Mouse (Mus musculus) heart, adult 2 months (tissue): ENCODE data around the gene Rcl1. TPM values are rescaled to one million over a fixed set of nuclear protein-coding genes. Genes with fewer than 3 reads are reported as not detected.

Experiments
- DNase-seq, 2 experiments: peaks; one replicate each; pipeline ENCODE4 v3.0.0; 2021
- H3K27ac ChIP-seq: fragments of 200-600 bp; 2 replicates; pipeline ENCODE4 v1.8.1; 2022
- H3K27me3 ChIP-seq: fragments of 200-500 bp; 2 replicates; pipeline ENCODE4 v1.6.1; 2012; ENCODE audit warnings: mild to moderate bottlenecking, low read length, inconsistent platforms, mixed read lengths; ENCODE audit not compliant: control insufficient read depth, insufficient read depth
- H3K36me3 ChIP-seq: fragments of 200-500 bp; 2 replicates; pipeline ENCODE4 v1.6.1; 2012; ENCODE audit warnings: low read length, inconsistent platforms; ENCODE audit not compliant: control insufficient read depth, insufficient read depth
- H3K4me1 ChIP-seq: fragments of 200-500 bp; 2 replicates; pipeline ENCODE4 v1.6.1; 2011; ENCODE audit warnings: low read length; ENCODE audit not compliant: control insufficient read depth, insufficient read depth
- H3K4me3 ChIP-seq: fragments of 200-600 bp; 2 replicates; pipeline ENCODE4 v1.8.1; 2022
- H3K79me2 ChIP-seq: fragments of 200-500 bp; replicated peaks from 2 replicates; pipeline ENCODE4 v1.6.1; 2012; ENCODE audit warnings: mild to moderate bottlenecking, inconsistent platforms, low read length, moderate library complexity, mixed read lengths; ENCODE audit not compliant: control insufficient read depth, insufficient read depth
- H3K9ac ChIP-seq: fragments of 200-500 bp; 2 replicates; pipeline ENCODE4 v1.6.1; 2012; ENCODE audit warnings: low read depth, mild to moderate bottlenecking, control low read depth, inconsistent platforms, low read length, mixed read lengths
- CTCF ChIP-seq: fragments of 200-600 bp; IDR thresholded peaks from 2 replicates; pipeline ENCODE4 v1.8.1; 2022; ENCODE audit warnings: antibody characterized with exemption, mild to moderate bottlenecking, moderate library complexity
- EP300 ChIP-seq: fragments of 200-500 bp; IDR thresholded peaks from 2 replicates; pipeline ENCODE4 v1.6.1; 2011; ENCODE audit warnings: low read depth, low read length, control low read depth; ENCODE audit not compliant: insufficient read depth
- POLR2A ChIP-seq: fragments of 200-500 bp; IDR thresholded peaks from 2 replicates; pipeline ENCODE4 v1.6.1; 2011; ENCODE audit warnings: mild to moderate bottlenecking, low read depth, low read length, control low read depth; ENCODE audit not compliant: insufficient read depth
- WGBS: fragments of 180-500 bp; shearing (Covaris S2); methylation state at CpG from one replicate; pipeline ENCODE4 v1.1.7; 2018; 5-methylcytosine and 5-hydroxymethylcytosine counted together
- intact Hi-C: fragments of 180-260 bp; cut with DNase I; formaldehyde crosslinking; loops from one replicate; pipeline ENCODE4 v1.15.1; 2025
- microRNA-seq, 2 experiments: library from miRNA; unstranded; fragments of <30 nt; microRNA quantifications; one replicate each; pipeline ENCODE4 v1.2.0; 2021
- polyA plus RNA-seq: library from polyadenylated mRNA; depleted of rRNA; stranded (reverse); fragments of >200 nt; gene quantifications from 2 replicates; pipeline ENCODE4 v1.2.3, GENCODE M21; 2012; rRNA removed
- total RNA-seq, 2 experiments: library from RNA; stranded (reverse); gene quantifications; 2 replicates each; pipeline ENCODE4 v1.2.3; 2021

Rcl1 gene
- total and polyA plus RNA-seq, 3 experiments, result 5.0 to 6.2 (median 5.3) TPM

DNA sequence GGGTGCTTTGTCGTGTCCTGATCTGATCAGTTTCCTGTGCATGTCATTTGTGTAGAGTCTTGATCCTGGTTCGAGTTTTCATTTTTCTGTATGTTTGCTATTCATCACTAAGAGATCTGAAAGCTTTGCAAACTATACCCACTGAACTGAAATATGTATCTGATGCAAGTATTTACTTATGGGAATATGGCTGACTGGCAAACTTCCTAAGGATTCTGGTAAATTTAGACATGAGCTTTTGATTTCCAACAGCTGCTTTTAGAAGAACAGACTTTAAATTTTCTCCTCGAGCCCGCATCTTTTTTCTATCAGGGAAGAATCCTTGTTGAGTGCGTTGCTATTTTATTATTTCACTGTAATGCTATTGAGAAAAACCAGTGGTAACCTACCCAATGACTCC is 81.0 kb downstream of the Rcl1 start:
- no peak for DNase-seq
- Histone ChIP-seq H3K9ac (no peak overlapping the region), H3K36me3 (no peaks in the 10 kb centered on the region), H3K27ac (no peak overlapping the region), H3K4me3 (no peak overlapping the region), H3K79me2 (no peaks in the 10 kb centered on the region), H3K4me1 (no peaks in the 10 kb centered on the region), H3K27me3 (no peaks in the 10 kb centered on the region)
- intact Hi-C loops, result no loop called here
- TF ChIP-seq CTCF (no peak), POLR2A (no peak), EP300 (no peak)
- WGBS, result 74% methylated on average over 5 of the region's 5 CpGs

- no peaks in the 10 kb centered on the region for H3K27me3 ChIP-seq
- TF ChIP-seq POLR2A (no peak), EP300 (no peak), CTCF (no peak)
- no peaks in the 10 kb centered on the region for H3K4me1 ChIP-seq
- H3K79me2 ChIP-seq, result no peaks in the 10 kb centered on the region
- H3K9ac ChIP-seq, result no peak overlapping the region
- 59% methylated on average over 7 of the region's 7 CpGs for WGBS
- H3K36me3 ChIP-seq, result no peaks in the 10 kb centered on the region
- no peak overlapping the region for H3K4me3 ChIP-seq
- intact Hi-C loops, result no loop called here
- H3K27ac ChIP-seq, result no peak overlapping the region
- no peak for DNase-seq
These were observed 83.9 kb downstream of the Rcl1 start for GRCm38 (mm10) chr19:29185122-29185521.

- WGBS, result 45% methylated on average over 9 of the region's 9 CpGs
- Histone ChIP-seq H3K4me3 (no peak overlapping the region), H3K4me1 (no peaks in the 10 kb centered on the region), H3K36me3 (no peaks in the 10 kb centered on the region), H3K27me3 (no peaks in the 10 kb centered on the region), H3K27ac (no peak overlapping the region), H3K79me2 (no peaks in the 10 kb centered on the region), H3K9ac (no peak overlapping the region)
- no peak for DNase-seq
- TF ChIP-seq POLR2A (no peak), CTCF (no peak), EP300 (no peak)
- intact Hi-C loops, result no loop called here
These were observed 84.5 kb downstream of the Rcl1 start for GRCm38 (mm10) chr19:29185552-29186232.

DNA sequence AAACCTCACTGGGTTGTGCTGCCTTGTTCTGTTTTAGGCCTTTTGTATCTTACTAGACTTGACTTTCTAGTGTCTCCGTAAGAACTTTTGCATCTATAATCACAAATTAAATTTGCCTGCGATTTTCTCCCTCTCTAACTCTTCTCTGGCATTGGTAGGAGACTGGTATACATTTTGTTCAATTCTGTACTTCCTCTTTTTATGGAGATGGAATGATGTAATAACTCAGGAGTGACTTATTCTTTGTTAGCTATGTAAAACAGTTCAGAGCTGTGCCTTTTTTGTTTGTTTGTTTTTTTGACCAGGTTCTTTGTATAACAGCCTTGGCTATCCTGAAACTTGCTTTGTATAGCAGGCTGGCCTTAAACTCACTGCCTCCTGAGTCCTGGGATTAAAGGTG is 87.7 kb downstream of the Rcl1 start:
- Histone ChIP-seq H3K9ac (no peak overlapping the region), H3K27me3 (no peaks in the 10 kb centered on the region), H3K27ac (no peak overlapping the region), H3K79me2 (no peaks in the 10 kb centered on the region), H3K4me3 (no peak overlapping the region), H3K4me1 (no peaks in the 10 kb centered on the region), H3K36me3 (no peaks in the 10 kb centered on the region)
- intact Hi-C loops, result no loop called here
- TF ChIP-seq POLR2A (no peak), CTCF (no peak), EP300 (no peak)
- DNase-seq, result no peak
- WGBS, result 79% methylated on average over 2 of the region's 2 CpGs

Small RNA genes lying within 50 kb of the gene (microRNA-seq; reads per million reads assigned to microRNA genes)
- gene Mir101b, result 147 to 429 reads per million in 2 experiments

Other genes with a start within 250 kb of the Rcl1 start
- 1 to 10 TPM; 6.6 to 7.4 TPM for gene Plpp6, start 137.4 kb upstream of the Rcl1 start, total RNA-seq
- gene Plpp6, start 137.4 kb upstream of the Rcl1 start, polyA plus RNA-seq, result 4.9 and 6.6 TPM in 2 replicates
- 10 to 100 TPM; 22.6 to 27.0 TPM for gene 4430402I18Rik, start 133.6 kb upstream of the Rcl1 start, total RNA-seq
- gene 4430402I18Rik, start 133.6 kb upstream of the Rcl1 start, polyA plus RNA-seq, result 16.8 and 20.6 TPM in 2 replicates
- gene Cdc37l1, start 111.0 kb upstream of the Rcl1 start, total RNA-seq, result 10 to 100 TPM; 68.6 to 80.4 TPM
- 20.4 and 37.3 TPM in 2 replicates for gene Cdc37l1, start 111.0 kb upstream of the Rcl1 start, polyA plus RNA-seq
- 100 to 1,000 TPM in 1 of 2 experiments, 10 to 100 TPM in 1; 85.8 to 101 TPM for gene Ak3, start 53.4 kb upstream of the Rcl1 start, total RNA-seq
- 70.1 and 94.1 TPM in 2 replicates for gene Ak3, start 53.4 kb upstream of the Rcl1 start, polyA plus RNA-seq
- 10 to 100 TPM; 17.8 to 19.5 TPM for gene Jak2, start 150.5 kb downstream of the Rcl1 start, total RNA-seq
- gene Jak2, start 150.5 kb downstream of the Rcl1 start, polyA plus RNA-seq, result 4.3 and 9.1 TPM in 2 replicates
- gene Insl6, start 224.0 kb downstream of the Rcl1 start, total RNA-seq, result under 1 TPM in 1 of 2 experiments, not detected in 1; 0.73 TPM
- gene Insl6, start 224.0 kb downstream of the Rcl1 start, polyA plus RNA-seq, result 0.26 and 0.39 TPM in 2 replicates
- not detected for gene Rln1, start 233.3 kb downstream of the Rcl1 start, total RNA-seq
- not detected in 2 replicates for gene Rln1, start 233.3 kb downstream of the Rcl1 start, polyA plus RNA-seq